Comparison of ENCODE assay signal across 25 mouse cellular contexts in the genomic region with DNA sequence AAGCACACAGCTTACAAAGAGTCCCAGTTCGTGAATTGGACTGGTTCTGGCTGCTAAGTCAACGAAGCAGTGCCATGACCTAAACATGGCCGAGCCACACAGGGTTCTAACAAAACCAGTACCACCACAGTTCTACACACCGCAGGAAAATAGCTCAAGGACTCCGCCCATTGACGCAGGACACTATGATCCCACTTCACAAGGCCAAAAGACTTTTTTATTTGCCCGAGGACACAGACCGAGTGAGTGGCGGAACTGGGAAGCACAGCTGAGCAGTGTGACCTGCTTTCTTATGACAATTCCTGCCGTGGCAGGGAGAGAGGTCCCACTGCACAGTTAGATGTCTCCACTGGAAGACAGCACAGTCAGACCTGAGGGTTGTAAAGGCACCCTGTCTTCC. TPM values are rescaled to one million over a fixed set of nuclear protein-coding genes. Genes with fewer than 3 reads are reported as not detected.
A peak's percentile ranks its signal among the peaks of the same experiment; 100 is the strongest.
DNase-seq lines count a peak whose midpoint lies in the region; ATAC-seq and TF ChIP-seq lines count a peak whose summit lies in the region.
"Had no signal": no experiment of that assay in that cellular context is flagged by ENCODE, and none has a peak within 500 bp of the region (broad histone marks: within the 10 kb centered on the region; RNA-seq: fewer than 3 reads in every experiment).

No protein-coding gene starts in this region.

- no peaks in the 10 kb centered on the region; the same call in 1 of the 2 replicates for H3K27me3 ChIP-seq in ES-Bruce4 (ENCODE audit: control insufficient read depth, insufficient read depth, low read length, poor library complexity, severe bottlenecking)
- no peaks in the 10 kb centered on the region for H3K27me3 ChIP-seq in forebrain, embryonic 16.5 days (replicated peaks; ENCODE audit: control insufficient read depth, insufficient read depth, low read length)
- H3K27me3 ChIP-seq: embryonic facial prominence, embryonic 12.5 days; embryonic facial prominence, embryonic 15.5 days; heart, embryonic 12.5 days; heart, embryonic 15.5 days; hindbrain, embryonic 15.5 days; intestine, embryonic 15.5 days had no signal

- 0 out of 2 replicates have a peak overlapping the region, but pooled peaks have one; percentile 29 for H3K4me3 ChIP-seq in ES-Bruce4 (ENCODE audit: low read depth, low read length)
- H3K4me3 ChIP-seq in forebrain, embryonic 16.5 days (replicated peaks; ENCODE audit: low read length), result no peak overlapping the region
- H3K4me3 ChIP-seq: embryonic facial prominence, embryonic 12.5 days; embryonic facial prominence, embryonic 15.5 days; heart, embryonic 12.5 days; heart, embryonic 15.5 days; hindbrain, embryonic 15.5 days; intestine, embryonic 15.5 days had no signal

- TF ChIP-seq CTCF in ES-Bruce4 (IDR thresholded peaks at IDR 0.05; ENCODE audit: low read depth, low read length), result no peak

- no peaks in the 10 kb centered on the region for H3K9me3 ChIP-seq in ES-Bruce4 (replicated peaks; ENCODE audit: control insufficient read depth, insufficient read depth, low read length, poor library complexity, severe bottlenecking)
- no peaks in the 10 kb centered on the region for H3K9me3 ChIP-seq in forebrain, embryonic 16.5 days (ENCODE audit: control insufficient read depth, low read length)
- H3K9me3 ChIP-seq: embryonic facial prominence, embryonic 12.5 days; embryonic facial prominence, embryonic 15.5 days; G1E; heart, embryonic 12.5 days; heart, embryonic 15.5 days; hindbrain, embryonic 15.5 days; intestine, embryonic 15.5 days had no signal

- TF ChIP-seq EP300 in ES-Bruce4 (IDR thresholded peaks at IDR 0.05; ENCODE audit: insufficient read depth, low read depth, low read length), result no peak

- no peak overlapping the region for H3K27ac ChIP-seq in ES-Bruce4 (ENCODE audit: insufficient read depth, low read length)
- no peak overlapping the region for H3K27ac ChIP-seq in forebrain, embryonic 16.5 days (ENCODE audit: low read length)
- H3K27ac ChIP-seq: embryonic facial prominence, embryonic 15.5 days; heart, embryonic 15.5 days; hindbrain, embryonic 15.5 days; intestine, embryonic 15.5 days had no signal

- H3K9ac ChIP-seq in ES-Bruce4 (ENCODE audit: low read depth, poor library complexity, severe bottlenecking), result no peak overlapping the region
- no peak overlapping the region for H3K9ac ChIP-seq in forebrain, embryonic 16.5 days (replicated peaks; ENCODE audit: low read depth, low read length)
- H3K9ac ChIP-seq: embryonic facial prominence, embryonic 12.5 days; embryonic facial prominence, embryonic 15.5 days; heart, embryonic 12.5 days; heart, embryonic 15.5 days; hindbrain, embryonic 15.5 days; intestine, embryonic 15.5 days had no signal

- H3K4me1 ChIP-seq in ES-Bruce4 (ENCODE audit: control insufficient read depth, insufficient read depth, low read length), result peaks cover 2% of the 10 kb centered on the region
- no peaks in the 10 kb centered on the region for H3K4me1 ChIP-seq in forebrain, embryonic 16.5 days (replicated peaks; ENCODE audit: control insufficient read depth, insufficient read depth, low read length)
- H3K4me1 ChIP-seq: hindbrain, embryonic 15.5 days had no signal

- ATAC-seq in forebrain, embryonic 16.5 days, result no peak
- ATAC-seq: CD4-positive, CD25-positive, alpha-beta regulatory T cell, adult 4 months; forebrain, embryonic 14.5 days; intestine, embryonic 15.5 days; Patski had no signal

- 83% methylated on average over 10 of the region's 10 CpGs for WGBS in forebrain, embryonic 16.5 days

- no peaks in the 10 kb centered on the region for H3K36me3 ChIP-seq in ES-Bruce4 (ENCODE audit: control insufficient read depth, insufficient read depth, low read length, poor library complexity, severe bottlenecking)
- H3K36me3 ChIP-seq in forebrain, embryonic 16.5 days (ENCODE audit: control insufficient read depth, insufficient read depth), result no peaks in the 10 kb centered on the region
- H3K36me3 ChIP-seq: embryonic facial prominence, embryonic 12.5 days; embryonic facial prominence, embryonic 15.5 days; G1E; heart, embryonic 12.5 days; heart, embryonic 15.5 days; hindbrain, embryonic 15.5 days; intestine, embryonic 15.5 days had no signal

- no peak for TF ChIP-seq POLR2A in ES-Bruce4 (IDR thresholded peaks at IDR 0.05; ENCODE audit: insufficient read depth, low read length)

- no peak overlapping the region for H3K4me2 ChIP-seq in forebrain, embryonic 16.5 days (ENCODE audit: low read length)
- H3K4me2 ChIP-seq: embryonic facial prominence, embryonic 12.5 days; embryonic facial prominence, embryonic 15.5 days; heart, embryonic 12.5 days; heart, embryonic 15.5 days; hindbrain, embryonic 15.5 days; intestine, embryonic 15.5 days had no signal

- DNase-seq in adrenal gland, adult 8-10 months, result peak; percentile 55
- no peak for DNase-seq in adrenal gland, postnatal 10 days
- peak; percentile 43 for DNase-seq in adrenal gland, postnatal 14 days
- no peak for DNase-seq in testis, postnatal 14 days (ENCODE audit: low spot score)
- DNase-seq: cerebellum, adult 2 months; cerebellum, adult 9-11 months; cerebellum, postnatal 25 days; gastrocnemius, postnatal 25 days; heart, adult 18-20 months; heart, postnatal 14 days; heart, postnatal 4 days; kidney, adult 11 months; kidney, adult 8-10 months had no signal

RNA-seq across cellular contexts. Expression of gene Shisa2, which starts 23.5 kb away (rescaled TPM):
- total RNA-seq in adrenal gland, adult 8-10 months (2022), result 1 to 10 TPM; 1.0 to 2.3 (median 1.6) TPM
- 10 to 100 TPM in 1 of 2 experiments, 1 to 10 TPM in 1; 4.3 to 11.7 TPM for total RNA-seq in adrenal gland, postnatal 10 days (2021)
- 2.3 and 2.5 TPM in 2 replicates for polyA plus RNA-seq in ES-Bruce4 (2011; ENCODE audit: insufficient read depth, insufficient read length, low read depth, missing spikeins)
- 2.4 and 2.8 TPM in 2 replicates for total RNA-seq in adrenal gland, postnatal 14 days (2021)
- polyA plus RNA-seq in forebrain, embryonic 16.5 days (2015; fragmentation: Nextera tagmentation; extraction: Ambion mirVana), result 11.4 and 14.2 TPM in 2 replicates
- polyA plus RNA-seq: CD4-positive, CD25-positive, alpha-beta regulatory T cell, adult 4 months; Patski had no signal

RNA-seq across cellular contexts. Expression of gene Cdadc1, which starts 50.9 kb away (rescaled TPM):
- total RNA-seq in adrenal gland, adult 8-10 months (2022), result 10 to 100 TPM; 67.8 to 82.0 (median 78.5) TPM
- 10 to 100 TPM; 59.4 to 61.1 TPM for total RNA-seq in adrenal gland, postnatal 10 days (2021)
- polyA plus RNA-seq in ES-Bruce4 (2011; ENCODE audit: insufficient read depth, insufficient read length, low read depth, missing spikeins), result 14.2 and 17.8 TPM in 2 replicates
- 56.4 and 70.4 TPM in 2 replicates for total RNA-seq in adrenal gland, postnatal 14 days (2021)
- polyA plus RNA-seq in forebrain, embryonic 16.5 days (2015; fragmentation: Nextera tagmentation; extraction: Ambion mirVana), result 36.8 and 38.5 TPM in 2 replicates

Comparison
In these comparisons a context has a peak if more than half of its experiments do, and no peak if none do; other contexts are left out.
1. DNase-seq: peak in adrenal gland, adult 8-10 months (single experiment) and adrenal gland, postnatal 14 days (single experiment); none in adrenal gland, postnatal 10 days (single experiment) and testis, postnatal 14 days (single experiment).